Comparison of ENCODE assay signal across 18 mouse cellular contexts in the genomic region with DNA sequence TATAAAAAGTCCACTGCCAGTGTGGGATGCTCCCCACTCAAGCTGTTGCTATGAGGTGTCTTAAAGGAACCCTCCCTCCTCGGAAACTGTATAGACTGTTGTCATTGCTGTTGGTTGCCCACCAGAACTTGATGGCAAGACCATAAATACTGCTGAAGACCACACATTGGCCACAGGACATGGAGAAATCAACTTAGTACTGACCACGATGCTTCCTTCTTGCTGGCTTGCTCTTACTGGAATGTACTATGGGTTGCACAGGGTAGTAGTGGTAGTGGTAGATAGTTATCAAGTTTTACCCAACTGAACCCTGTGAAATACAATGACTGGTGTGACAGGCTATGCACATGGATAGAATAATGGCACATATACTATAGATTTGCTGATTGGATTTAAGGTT. TPM values are rescaled to one million over a fixed set of nuclear protein-coding genes. Genes with fewer than 3 reads are reported as not detected.
"Had no signal": no experiment of that assay in that cellular context is flagged by ENCODE, and none has a peak within 500 bp of the region (broad histone marks: within the 10 kb centered on the region; RNA-seq: fewer than 3 reads in every experiment).

No protein-coding gene starts in this region.

- DNase-seq: gastrocnemius, postnatal 14 days; gastrocnemius, postnatal 36 days; heart, adult 18-20 months; heart, postnatal 10 days; heart, postnatal 4 days; kidney, adult 18-20 months; kidney, adult 8-10 months; kidney, postnatal 10 days; kidney, postnatal 25 days; kidney, postnatal 4 days; liver; liver, embryonic 13.5 days had no signal

- ATAC-seq: hindbrain, embryonic 16.5 days; inflammation-experienced regulatory T-cells, adult 6 months; intestine, embryonic 15.5 days; intestine, postnatal 0 days had no signal

RNA-seq across cellular contexts. Expression of gene Ncapg, which starts 37.1 kb away (rescaled TPM):
- total RNA-seq: gastrocnemius, adult 18-20 months; gastrocnemius, adult 8-10 months had no signal
